Mouse (Mus musculus): ENCODE results near the gene Grin2b.
A peak's percentile ranks its signal among the peaks of the same experiment; 100 is the strongest.

The Grin2b gene

GRCm38 (mm10) chr6:136105221-136105620 is 68.1 kb downstream of the Grin2b start:
- no peak for ATAC-seq (ENCODE audit: low TSS enrichment)

- ATAC-seq (ENCODE audit: low TSS enrichment), result peak; percentile 50
Observed at GRCm38 (mm10) chr6:136100241-136100640, 73.1 kb downstream of the Grin2b start.

DNA sequence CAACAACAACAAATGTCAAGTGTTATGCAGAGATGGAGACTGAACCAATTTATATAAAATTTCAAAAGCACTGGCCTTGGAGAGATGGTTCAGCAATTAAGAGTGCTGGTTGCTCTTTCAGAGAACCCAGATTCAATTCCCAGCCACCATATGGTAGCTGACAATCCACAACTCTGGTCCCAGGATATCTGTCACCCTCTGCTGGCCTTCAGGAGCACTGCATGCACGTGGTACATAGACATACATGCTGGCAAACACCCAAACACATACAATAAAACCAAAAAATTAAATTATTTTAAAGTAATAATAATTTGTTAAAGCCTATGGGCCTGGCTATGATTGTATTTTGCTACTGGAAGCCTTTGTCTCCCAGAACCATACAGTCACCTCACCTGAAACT is 77.0 kb downstream of the Grin2b start:
- no peak for ATAC-seq (ENCODE audit: low TSS enrichment)

DNA sequence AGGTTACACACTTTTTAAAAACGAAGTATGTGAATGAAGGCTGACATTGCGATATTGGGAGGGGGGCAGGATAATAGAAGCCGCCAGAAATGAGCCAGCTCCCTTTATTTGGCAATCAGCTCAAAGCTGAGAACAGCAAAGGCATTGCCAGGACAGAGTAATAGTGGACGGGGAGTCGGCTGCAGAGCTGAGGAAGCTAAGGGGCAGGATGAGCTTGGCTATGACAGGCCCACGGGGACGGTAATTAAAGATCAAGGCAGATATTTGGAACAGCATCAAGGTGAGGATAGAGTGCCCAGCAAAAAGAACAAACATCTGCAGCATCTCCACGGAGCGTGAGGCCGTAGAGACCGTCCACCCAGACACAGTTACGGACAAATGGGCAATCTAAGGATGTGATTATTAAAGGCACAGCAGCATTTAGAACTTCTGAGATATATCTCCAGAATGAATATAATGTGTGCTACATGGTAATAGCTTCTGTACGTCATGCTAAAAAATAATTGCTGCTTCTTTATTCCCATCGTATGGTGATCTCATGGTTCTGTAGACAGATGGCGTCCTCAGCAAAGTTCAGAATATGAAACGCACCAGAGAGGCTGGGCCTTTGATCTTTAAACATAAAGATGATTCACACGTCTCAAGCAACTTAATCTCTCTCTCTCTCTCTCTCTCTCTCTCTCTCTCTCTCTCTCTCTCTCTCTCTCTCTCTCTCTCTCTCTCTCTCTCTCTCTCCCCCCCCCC is 93.1 kb downstream of the Grin2b start:
- 0 out of 2 replicates have a peak, but pooled peaks have one; percentile 20 for ATAC-seq (ENCODE audit: low TSS enrichment)

GRCm38 (mm10) chr6:136072326-136073054 is 100.8 kb downstream of the Grin2b start:
- peak; percentile 78 for ATAC-seq (ENCODE audit: low TSS enrichment)

DNA sequence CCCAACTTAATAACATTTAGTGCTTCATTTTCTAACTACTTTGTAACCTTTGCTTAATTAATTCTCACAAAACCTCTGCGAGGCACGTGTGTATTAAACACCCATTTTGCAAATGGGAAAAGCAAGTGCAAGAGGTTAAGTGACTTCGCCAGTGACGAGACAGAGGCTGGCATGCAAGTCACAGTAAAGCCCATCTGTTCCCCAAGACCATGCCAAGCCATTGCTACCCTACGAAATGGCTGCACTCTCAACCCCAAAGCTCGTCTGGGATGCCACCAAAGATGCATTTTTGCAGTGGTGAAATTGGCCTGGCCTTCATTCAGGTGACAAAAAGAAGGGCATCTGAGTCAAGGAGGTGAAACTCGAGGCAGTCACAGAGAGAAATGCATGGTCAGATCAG is 103.2 kb downstream of the Grin2b start:
- ATAC-seq (ENCODE audit: low TSS enrichment), result no peak

- ATAC-seq (ENCODE audit: low TSS enrichment), result no peak
Observed at GRCm38 (mm10) chr6:136053346-136053745, 120.0 kb downstream of the Grin2b start.

GRCm38 (mm10) chr6:136050346-136050745 is 123.0 kb downstream of the Grin2b start:
- no peak for ATAC-seq (ENCODE audit: low TSS enrichment)

DNA sequence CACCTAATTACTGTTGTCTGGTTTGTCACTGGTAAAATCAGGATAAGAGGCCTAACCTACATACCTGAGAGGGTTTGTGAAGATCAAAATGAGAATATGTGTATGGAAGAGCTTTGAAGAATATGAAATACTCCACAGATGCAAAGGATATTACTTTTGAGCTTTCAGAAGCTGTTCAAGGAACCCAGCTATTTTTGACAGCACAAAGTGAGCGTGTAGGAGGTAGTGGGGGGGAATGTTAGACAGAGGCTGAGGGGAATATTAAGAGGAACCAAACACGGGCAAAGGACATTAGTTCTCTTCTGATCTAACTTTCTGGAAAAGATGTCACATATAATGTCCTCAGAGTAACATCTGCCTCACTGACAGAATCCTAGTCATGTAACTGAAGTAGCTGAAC is 125.2 kb downstream of the Grin2b start:
- peak; percentile 54 for ATAC-seq (ENCODE audit: low TSS enrichment)

- peak; percentile 24 for ATAC-seq (ENCODE audit: low TSS enrichment)
Observed at GRCm38 (mm10) chr6:136046091-136046490, 127.2 kb downstream of the Grin2b start.

GRCm38 (mm10) chr6:136044461-136044860 is 128.8 kb downstream of the Grin2b start:
- ATAC-seq (ENCODE audit: low TSS enrichment), result no peak

DNA sequence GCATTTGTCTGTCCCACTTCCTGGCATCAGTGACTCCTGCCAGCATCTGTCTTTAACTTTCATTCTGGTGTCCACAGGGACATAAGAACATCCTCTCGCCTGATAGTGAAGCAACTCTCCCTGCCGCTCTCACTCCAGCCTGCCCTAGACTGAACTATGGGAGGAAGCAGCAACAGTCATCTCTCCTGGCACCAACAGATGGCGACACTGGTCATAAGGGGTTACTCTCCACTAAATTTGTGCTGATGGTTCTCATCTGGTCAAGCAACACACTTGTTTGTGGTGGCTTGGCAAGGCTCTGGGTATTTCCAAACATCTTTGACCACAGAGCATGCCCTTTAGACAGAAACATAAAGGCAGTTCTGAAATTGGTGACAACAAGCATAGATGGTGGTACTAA is 130.9 kb downstream of the Grin2b start:
- ATAC-seq (ENCODE audit: low TSS enrichment), result no peak

GRCm38 (mm10) chr6:136041821-136042220 is 131.5 kb downstream of the Grin2b start:
- no peak for ATAC-seq (ENCODE audit: low TSS enrichment)

DNA sequence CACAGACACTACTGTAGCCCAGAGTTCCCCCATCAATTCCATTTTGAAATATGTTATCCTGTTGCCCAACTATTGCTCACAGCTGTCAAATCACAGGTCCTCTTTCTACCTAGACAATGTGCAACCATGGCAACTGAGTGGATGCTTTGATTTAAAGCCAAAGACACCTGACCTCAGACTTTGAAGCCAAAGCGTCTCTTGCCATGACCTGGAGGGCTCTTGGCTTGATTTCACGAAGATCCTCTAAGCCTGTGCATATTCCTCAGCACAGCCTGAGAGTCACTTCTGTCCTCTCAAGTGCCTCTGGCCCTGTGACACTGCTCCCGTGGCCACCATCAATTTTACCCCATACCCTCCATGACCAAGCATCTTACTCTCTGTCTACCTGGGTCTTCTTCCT is 132.4 kb downstream of the Grin2b start:
- ATAC-seq (ENCODE audit: low TSS enrichment), result no peak

GRCm38 (mm10) chr6:136029235-136029939 is 143.9 kb downstream of the Grin2b start:
- ATAC-seq (ENCODE audit: low TSS enrichment), result peak; percentile 51

- ATAC-seq (ENCODE audit: low TSS enrichment), result no peak
Observed at GRCm38 (mm10) chr6:136026936-136027335, 146.4 kb downstream of the Grin2b start.

DNA sequence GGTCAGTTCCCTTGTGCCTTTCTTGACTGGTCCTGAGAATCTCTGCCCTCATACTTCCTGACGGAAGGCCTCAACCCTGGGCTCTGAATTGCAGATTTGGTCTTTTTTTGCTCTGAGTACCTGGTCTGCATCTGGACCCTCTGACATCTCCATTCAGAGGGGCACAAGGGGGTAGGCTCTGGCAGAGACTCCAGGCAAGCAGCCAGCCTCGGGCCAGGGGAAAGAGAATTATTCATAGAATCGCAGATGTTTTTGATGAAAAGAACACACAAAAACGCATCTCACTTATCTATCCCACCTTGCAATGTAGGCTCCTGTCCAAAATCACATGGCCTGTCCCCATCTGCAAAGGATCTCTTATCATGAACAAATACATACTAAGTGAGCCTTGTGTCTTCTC is 147.5 kb downstream of the Grin2b start:
- ATAC-seq (ENCODE audit: low TSS enrichment), result no peak

- ATAC-seq (ENCODE audit: low TSS enrichment), result peak; percentile 81
Observed at GRCm38 (mm10) chr6:136020460-136020859, 152.9 kb downstream of the Grin2b start.

GRCm38 (mm10) chr6:136018962-136019361 is 154.3 kb downstream of the Grin2b start:
- no peak for ATAC-seq (ENCODE audit: low TSS enrichment)

GRCm38 (mm10) chr6:136013556-136014380 is 159.5 kb downstream of the Grin2b start:
- no peak for ATAC-seq (ENCODE audit: low TSS enrichment)

DNA sequence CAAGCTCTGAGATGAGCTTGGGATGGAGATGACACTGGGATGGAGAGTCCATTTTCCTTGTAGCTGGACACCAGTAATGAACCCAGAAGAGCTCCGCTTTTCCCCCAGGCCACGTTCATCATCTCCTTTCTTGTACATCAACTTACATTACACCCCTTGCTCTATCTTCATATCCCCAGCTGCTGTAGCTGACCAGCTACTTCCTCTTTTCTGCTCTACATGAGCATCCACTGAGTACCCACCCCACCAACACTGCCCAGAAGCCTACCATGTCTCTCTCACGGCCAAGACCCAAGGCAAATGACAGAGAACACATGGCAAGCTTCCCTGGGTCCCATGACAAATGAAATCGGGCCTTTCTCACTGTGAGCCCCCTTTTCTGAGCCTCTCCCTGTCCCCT is 161.8 kb downstream of the Grin2b start:
- ATAC-seq (ENCODE audit: low TSS enrichment), result no peak

- peak; percentile 46 for ATAC-seq (ENCODE audit: low TSS enrichment)
Observed at GRCm38 (mm10) chr6:136011038-136011311, 162.3 kb downstream of the Grin2b start.

Data from frontal cortex, adult (tissue).